Mouse (Mus musculus): ENCODE measurements around the gene Arl1.
"Not testable (repeated sequence)": the region's sequence is repeated elsewhere in the genome, so short reads cannot be mapped to it uniquely, and the experiment has no call there.

Gene Arl1

DNA sequence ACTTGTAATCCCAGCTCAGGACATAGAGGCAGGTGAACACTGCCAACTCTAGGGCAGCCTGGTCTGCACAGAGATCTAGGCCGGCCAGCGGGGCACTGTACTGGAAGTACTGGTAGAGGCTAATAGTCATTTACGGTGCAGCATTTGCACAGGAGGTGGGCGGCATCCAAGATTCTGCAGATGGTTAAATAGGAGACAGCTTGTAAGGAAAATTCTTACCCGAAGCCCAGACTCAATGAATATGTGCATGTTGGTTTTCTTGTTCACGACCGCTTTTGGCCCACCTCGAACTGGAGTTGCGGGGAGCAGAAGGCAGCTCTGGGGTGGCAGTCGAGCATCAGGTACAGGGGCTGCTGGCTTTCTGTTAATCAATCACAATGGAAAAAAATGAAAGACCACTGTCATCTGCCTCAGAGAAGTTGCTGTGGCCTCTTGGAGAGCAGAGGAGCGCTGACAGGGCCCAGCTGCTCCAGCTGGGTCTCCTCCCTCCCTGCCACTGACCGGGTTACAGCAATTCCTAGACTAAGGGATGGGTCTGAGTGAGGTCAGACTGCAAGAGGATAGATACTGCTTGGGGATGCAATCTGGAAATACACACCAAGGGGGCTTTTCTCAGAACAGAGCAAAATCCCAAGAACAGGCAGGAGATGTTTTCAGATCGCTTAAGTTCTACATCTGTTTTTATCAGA, 31.0 kb downstream of the Arl1 start:
- no peak for DNase-seq (ENCODE audit: low read depth)

- DNase-seq (ENCODE audit: low read depth), result no peak
These were observed 34.9 kb downstream of the Arl1 start for GRCm38 (mm10) chr10:88765431-88766142.

GRCm38 (mm10) chr10:88768961-88769360, 38.3 kb downstream of the Arl1 start:
- no peak for DNase-seq (ENCODE audit: low read depth)

- no peak for DNase-seq (ENCODE audit: low read depth)
These were observed 39.0 kb downstream of the Arl1 start for GRCm38 (mm10) chr10:88769676-88770075.

DNA sequence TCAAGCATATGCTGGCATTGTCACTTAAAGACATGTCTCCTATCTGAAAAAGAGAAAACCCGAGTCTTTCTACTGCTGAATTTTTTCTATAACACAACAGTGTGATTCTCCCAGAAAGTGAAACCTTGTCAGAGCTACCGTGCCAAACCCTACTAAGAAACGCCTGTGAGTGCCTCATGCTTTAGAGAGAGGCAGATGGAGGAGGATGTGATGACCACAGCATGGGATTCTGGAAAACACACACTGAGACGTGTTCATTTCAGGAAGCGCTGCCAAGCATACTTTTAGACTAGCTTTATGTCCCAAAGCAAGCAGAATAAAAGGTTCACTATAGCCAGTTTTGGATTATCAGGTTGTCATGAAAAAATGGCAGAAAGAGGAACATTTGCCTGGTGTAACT, 42.3 kb downstream of the Arl1 start:
- DNase-seq (ENCODE audit: low read depth), result not testable (repeated sequence)

DNA sequence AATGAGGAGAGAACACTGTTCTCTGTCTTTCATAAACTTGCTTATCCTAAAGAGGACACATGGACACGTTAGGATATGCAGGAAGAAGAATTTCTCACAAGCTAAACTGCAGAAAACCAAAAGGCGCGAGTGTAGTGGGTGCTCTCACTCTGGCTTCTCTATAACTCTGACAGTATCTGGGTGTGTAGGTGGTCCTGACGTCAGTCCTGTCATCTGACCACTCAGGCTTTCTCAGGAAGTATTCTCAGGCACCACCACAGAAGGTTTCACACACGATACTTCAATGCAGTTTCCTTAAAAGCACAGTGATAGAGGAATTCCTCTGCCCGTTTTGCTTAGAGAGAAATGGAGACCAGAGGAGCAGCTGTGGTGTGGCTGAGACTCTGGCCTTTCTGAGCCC, 45.5 kb downstream of the Arl1 start:
- no peak for DNase-seq (ENCODE audit: low read depth)

DNA sequence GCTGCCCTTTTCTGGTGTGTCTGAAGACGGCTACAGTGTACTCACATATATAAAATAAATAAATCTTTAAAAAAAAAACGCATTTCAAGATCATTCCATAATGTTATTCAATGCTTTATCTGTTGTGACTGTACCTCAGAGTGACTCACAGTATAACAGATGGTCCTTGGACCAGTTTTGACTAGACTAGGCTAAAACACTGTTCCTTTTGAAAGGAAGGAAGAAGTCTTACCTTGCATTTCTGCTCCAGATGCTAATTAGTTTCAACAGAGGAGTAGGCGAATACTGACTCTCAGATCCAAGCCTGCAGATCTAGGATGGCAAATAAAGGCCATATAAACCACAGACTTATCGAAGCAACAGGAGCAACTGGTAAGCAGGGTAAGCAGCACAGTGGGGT, 50.1 kb downstream of the Arl1 start:
- DNase-seq (ENCODE audit: low read depth), result no peak

GRCm38 (mm10) chr10:88783135-88783534, 52.5 kb downstream of the Arl1 start:
- not testable (repeated sequence) for DNase-seq (ENCODE audit: low read depth)

DNA sequence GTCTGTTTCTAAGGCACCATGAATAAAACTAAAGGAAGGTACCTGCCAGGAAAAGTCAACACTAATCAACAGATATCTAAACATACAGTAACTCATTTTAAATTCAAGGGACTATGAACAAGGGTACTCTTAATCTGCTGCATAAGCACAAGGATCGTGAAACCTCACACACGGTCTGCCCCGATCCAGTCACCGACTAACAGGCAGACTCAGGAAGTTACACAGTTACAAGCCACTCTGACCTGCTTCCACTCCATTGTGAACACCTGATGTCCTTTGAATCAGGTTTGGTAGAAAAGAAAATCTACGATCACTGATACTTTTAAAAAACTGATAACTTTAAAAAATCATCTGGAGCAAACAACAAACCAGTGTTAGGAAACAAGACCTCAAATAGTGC, 53.3 kb downstream of the Arl1 start:
- DNase-seq (ENCODE audit: low read depth), result no peak

GRCm38 (mm10) chr10:88784513-88784931, 53.9 kb downstream of the Arl1 start:
- DNase-seq (ENCODE audit: low read depth), result no peak

DNA sequence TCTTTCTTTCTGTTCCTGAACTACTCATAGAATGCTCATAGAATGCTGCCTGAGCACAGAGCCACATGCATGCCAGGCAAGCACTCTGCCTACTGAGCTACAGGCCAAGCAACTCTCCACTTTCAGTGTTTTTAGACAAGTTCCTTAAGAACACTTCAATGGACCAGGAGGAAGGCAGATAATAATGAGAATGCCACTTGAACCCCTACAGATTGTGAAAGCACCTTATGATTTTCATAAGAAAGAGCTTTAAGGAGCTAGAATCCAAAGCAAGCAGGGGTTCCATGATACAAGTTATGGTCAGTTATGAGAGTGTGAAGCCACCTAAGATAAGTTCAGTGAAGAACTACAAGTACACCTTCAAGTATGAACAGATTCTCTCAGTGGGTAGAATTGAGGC, 63.0 kb downstream of the Arl1 start:
- DNase-seq (ENCODE audit: low read depth), result no peak

All from fibroblast of lung, adult 2 months (primary cell).